Mouse (Mus musculus) embryonic facial prominence, embryonic 14.5 days (tissue): ENCODE data around the gene Arl6. TPM values are rescaled to one million over a fixed set of nuclear protein-coding genes. Genes with fewer than 3 reads are reported as not detected.

Source experiments
- ATAC-seq: fragments of 200-750 bp; cut with Nextera tagmentation; 2 replicates; pipeline ENCODE4 v1.8.0; 2017; ENCODE audit warnings: low read depth, moderate number of reproducible peaks, moderate TSS enrichment
- DNase-seq: peaks from one replicate; pipeline ENCODE4 v3.0.0-alpha.2; 2015; ENCODE audit warnings: low spot score
- H3K27ac ChIP-seq: fragments of 300-500 bp; sonication (generic); replicated peaks from 2 replicates; pipeline ENCODE4 v1.5.1; 2014; ENCODE audit warnings: low read depth, mild to moderate bottlenecking, low read length, moderate library complexity
- H3K27me3 ChIP-seq: fragments of 300-500 bp; sonication (generic); replicated peaks from 2 replicates; pipeline ENCODE4 v1.6.1; 2014; ENCODE audit warnings: low read length; ENCODE audit not compliant: control insufficient read depth, insufficient read depth
- H3K36me3 ChIP-seq: fragments of 300-500 bp; sonication (generic); 2 replicates; pipeline ENCODE4 v1.6.1; 2014; ENCODE audit warnings: low read length, mixed read lengths; ENCODE audit not compliant: control insufficient read depth, insufficient read depth
- H3K4me1 ChIP-seq: fragments of 300-500 bp; sonication (generic); 2 replicates; pipeline ENCODE4 v1.6.1; 2014; ENCODE audit warnings: antibody characterized with exemption, low read length; ENCODE audit not compliant: control insufficient read depth, insufficient read depth
- H3K4me2 ChIP-seq: fragments of 300-500 bp; sonication (generic); 2 replicates; pipeline ENCODE4 v1.6.1; 2014; ENCODE audit warnings: low read depth, mild to moderate bottlenecking, low read length, moderate library complexity, mixed read lengths
- H3K4me3 ChIP-seq: fragments of 300-500 bp; sonication (generic); 2 replicates; pipeline ENCODE4 v1.5.1; 2014; ENCODE audit warnings: low read depth, mild to moderate bottlenecking, low read length
- H3K9ac ChIP-seq: fragments of 300-500 bp; sonication (generic); 2 replicates; pipeline ENCODE4 v1.6.1; 2014; ENCODE audit warnings: low read depth, mild to moderate bottlenecking, low read length, moderate library complexity, mixed read lengths
- H3K9me3 ChIP-seq: fragments of 300-500 bp; sonication (generic); 2 replicates; pipeline ENCODE4 v1.6.1; 2016; ENCODE audit warnings: low read length; ENCODE audit not compliant: control insufficient read depth
- WGBS: fragments of 180-500 bp; shearing (Covaris S2); extraction: QIAGEN DNeasy Blood & Tissue Kit; methylation state at CpG from one replicate; pipeline ENCODE4 v1.1.7; 2014; 5-methylcytosine and 5-hydroxymethylcytosine counted together
- polyA plus RNA-seq: library from polyadenylated mRNA; unstranded; fragments of >200 nt; fragmentation: Nextera tagmentation; extraction: Ambion mirVana; gene quantifications from 2 replicates; pipeline ENCODE4 v1.2.1, GENCODE M21; 2014

Gene Arl6
- polyA plus RNA-seq, 1 experiment from 2014 or later = 30.3 TPM

DNA sequence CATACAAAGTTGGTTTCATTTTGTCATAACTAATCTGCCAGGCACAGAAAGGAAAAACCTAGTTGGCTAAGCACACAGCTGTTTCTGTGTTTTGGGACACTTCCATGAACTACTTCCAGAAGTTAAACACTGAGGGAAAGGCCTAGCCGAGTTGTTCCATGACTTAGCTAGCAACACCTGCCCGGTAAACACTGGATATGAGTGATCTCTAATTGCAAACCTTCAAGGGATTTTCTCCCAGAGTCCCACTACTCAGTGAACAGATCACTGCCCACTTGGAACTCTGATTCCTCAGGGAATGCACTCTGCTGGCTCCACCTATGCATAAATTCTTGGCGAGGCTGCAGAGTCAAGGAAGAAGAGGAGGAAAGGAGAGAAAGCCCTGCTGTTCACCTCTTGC is 44.5 kb downstream of the Arl6 start:
- 44% methylated on average over 3 of the region's 3 CpGs for WGBS
- DNase-seq (peak; percentile 76), ATAC-seq (0 out of 2 replicates have a peak, but pooled peaks have one; percentile 22)
- H3K27ac ChIP-seq = peak overlapping the region; percentile 70
- no peaks in the 10 kb centered on the region for H3K9me3 ChIP-seq
- no peaks in the 10 kb centered on the region for H3K36me3 ChIP-seq
- no peak overlapping the region for H3K9ac ChIP-seq
- no peaks in the 10 kb centered on the region for H3K27me3 ChIP-seq
- H3K4me3 ChIP-seq = no peak overlapping the region
- no peak overlapping the region for H3K4me2 ChIP-seq
- peaks cover 32% of the 10 kb centered on the region for H3K4me1 ChIP-seq

DNA sequence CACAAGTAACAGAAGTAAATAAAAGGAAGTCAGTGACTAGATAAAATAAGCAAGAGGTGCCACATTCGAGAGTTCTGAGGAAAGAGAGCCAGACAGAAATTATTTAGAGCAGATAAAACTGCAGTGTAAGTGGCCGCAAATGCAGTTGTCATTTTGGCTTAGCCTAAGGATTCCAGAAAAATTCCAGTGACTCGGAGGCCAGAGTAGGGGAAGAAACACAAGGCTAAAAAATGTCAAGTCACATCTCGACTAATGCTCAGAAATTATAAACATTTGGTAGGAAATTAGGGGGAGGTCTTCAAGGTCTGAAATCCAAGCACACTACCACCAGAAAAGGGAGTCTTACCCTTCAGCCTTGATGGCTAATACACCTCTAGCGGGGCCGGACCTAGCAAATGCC is 48.4 kb downstream of the Arl6 start:
- DNase-seq = peak; percentile 59
- Histone ChIP-seq H3K27ac (no peak overlapping the region), H3K36me3 (no peaks in the 10 kb centered on the region), H3K4me2 (no peak overlapping the region), H3K9ac (no peak overlapping the region), H3K27me3 (no peaks in the 10 kb centered on the region), H3K9me3 (no peaks in the 10 kb centered on the region), H3K4me1 (peaks cover 19% of the 10 kb centered on the region), H3K4me3 (no peak overlapping the region)
- WGBS = 36% methylated on average over 6 of the region's 6 CpGs
- no peak for ATAC-seq

DNA sequence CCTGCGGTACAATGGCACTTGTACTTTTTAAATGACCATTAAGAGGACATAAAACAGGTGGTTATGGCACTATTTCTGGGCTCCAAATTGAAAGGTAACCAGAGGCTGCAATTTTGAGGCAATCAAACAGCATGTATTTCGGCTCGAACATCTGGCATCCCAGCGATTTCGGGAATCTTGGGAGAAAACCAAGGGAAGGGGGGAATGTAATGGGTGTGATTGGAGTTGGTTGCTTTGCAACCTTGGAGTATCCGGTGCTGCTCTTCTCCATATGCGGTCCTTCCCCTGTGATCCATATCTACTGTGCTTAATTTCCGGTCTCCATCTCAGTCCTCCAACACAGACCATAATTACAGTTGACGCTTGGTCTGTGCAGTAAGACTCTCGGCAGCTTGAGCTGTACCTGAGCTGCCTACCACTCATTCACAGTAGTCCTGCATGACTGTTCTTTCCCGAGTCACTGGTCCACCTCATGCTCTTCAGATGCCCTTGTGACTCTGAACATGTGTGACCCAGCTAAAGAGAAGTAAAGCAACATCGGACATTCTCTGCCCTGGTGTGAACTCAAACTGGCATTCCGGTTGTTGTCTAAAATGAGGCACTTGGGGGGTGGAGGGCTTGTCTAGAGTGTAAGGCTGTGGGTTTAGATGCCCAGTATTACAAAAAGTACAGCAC is 50.7 kb downstream of the Arl6 start:
- Histone ChIP-seq H3K27ac (no peak overlapping the region), H3K9me3 (no peaks in the 10 kb centered on the region), H3K4me2 (no peak overlapping the region), H3K27me3 (no peaks in the 10 kb centered on the region), H3K4me3 (no peak overlapping the region), H3K36me3 (no peaks in the 10 kb centered on the region), H3K4me1 (peaks cover 16% of the 10 kb centered on the region), H3K9ac (no peak overlapping the region)
- no peak for ATAC-seq
- DNase-seq = no peak
- whole genome bisulfite sequencing = 88% methylated on average over 13 of the region's 13 CpGs

DNA sequence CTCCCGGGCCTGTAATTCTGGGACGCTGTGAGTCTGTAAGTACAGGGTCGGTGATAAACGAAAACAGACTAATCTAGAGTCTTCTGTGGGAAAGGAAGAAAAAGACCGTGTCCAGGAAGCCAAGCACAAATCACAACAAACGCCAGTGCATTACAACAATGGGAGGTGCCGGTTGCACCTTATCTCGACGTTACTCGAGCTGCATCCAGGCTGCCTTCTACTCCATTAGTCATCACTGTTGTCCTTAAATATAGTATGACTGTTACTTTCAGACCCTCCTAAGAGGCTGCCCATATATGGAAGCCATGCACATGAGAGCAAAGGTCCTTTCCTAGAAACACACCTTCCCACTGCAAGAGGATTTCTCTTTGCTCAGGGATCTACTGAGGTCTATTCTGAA is 51.4 kb downstream of the Arl6 start:
- H3K4me3 ChIP-seq = no peak overlapping the region
- DNase-seq (no peak), ATAC-seq (no peak)
- H3K9me3 ChIP-seq = no peaks in the 10 kb centered on the region
- no peaks in the 10 kb centered on the region for H3K36me3 ChIP-seq
- 67% methylated on average over 10 of the region's 10 CpGs for WGBS
- no peak overlapping the region for H3K27ac ChIP-seq
- no peak overlapping the region for H3K9ac ChIP-seq
- no peaks in the 10 kb centered on the region for H3K27me3 ChIP-seq
- H3K4me1 ChIP-seq = peaks cover 16% of the 10 kb centered on the region
- no peak overlapping the region for H3K4me2 ChIP-seq

DNA sequence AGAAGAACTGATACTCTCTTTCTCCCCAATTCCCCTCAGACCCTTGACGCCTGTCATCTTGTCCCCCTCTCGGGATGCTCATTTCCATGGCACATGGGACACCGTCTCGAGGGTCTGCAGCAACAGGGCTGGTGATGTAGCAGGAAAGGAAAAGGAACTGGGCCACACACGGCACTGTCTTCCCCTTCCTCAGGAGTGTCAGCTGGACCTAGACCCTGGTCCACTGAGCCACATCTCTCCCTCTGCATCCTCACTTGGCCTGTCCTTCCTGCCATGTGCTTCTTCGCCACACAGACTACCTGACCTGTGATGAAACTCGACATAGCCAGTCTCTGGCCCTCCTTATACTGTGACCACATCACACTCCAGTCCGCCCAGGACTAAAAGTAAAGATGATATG is 52.3 kb downstream of the Arl6 start:
- Histone ChIP-seq H3K4me1 (peaks cover 16% of the 10 kb centered on the region), H3K27ac (no peak overlapping the region), H3K36me3 (no peaks in the 10 kb centered on the region), H3K9me3 (no peaks in the 10 kb centered on the region), H3K4me2 (no peak overlapping the region), H3K27me3 (no peaks in the 10 kb centered on the region), H3K9ac (no peak overlapping the region), H3K4me3 (no peak overlapping the region)
- whole genome bisulfite sequencing = 87% methylated on average over 8 of the region's 8 CpGs
- no peak for ATAC-seq
- DNase-seq = no peak

DNA sequence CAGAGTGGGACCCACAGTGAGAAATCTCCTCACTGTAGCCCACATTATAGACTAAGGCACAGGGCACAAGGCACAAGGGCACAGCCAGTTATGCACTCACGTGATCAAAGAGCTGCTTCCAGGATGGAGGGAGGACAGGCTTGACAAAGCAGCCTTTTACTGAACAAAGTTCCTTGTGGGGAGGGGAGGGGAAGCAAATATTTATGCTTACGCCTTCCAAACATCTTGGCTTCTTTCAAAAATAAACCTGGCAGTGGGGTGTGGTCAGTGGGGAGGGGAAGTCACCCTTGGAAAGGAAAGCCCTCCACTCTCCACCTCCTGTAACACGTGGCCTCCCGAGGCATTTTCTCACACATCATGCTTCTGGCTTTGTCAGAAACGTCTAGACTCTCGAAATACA is 52.9 kb downstream of the Arl6 start:
- no peaks in the 10 kb centered on the region for H3K27me3 ChIP-seq
- H3K36me3 ChIP-seq = no peaks in the 10 kb centered on the region
- 30% methylated on average over 6 of the region's 6 CpGs for whole genome bisulfite sequencing
- no peak overlapping the region for H3K4me2 ChIP-seq
- DNase-seq (no peak), ATAC-seq (peak; percentile 42; the same call in 1 of the 2 replicates)
- H3K27ac ChIP-seq = no peak overlapping the region
- H3K4me1 ChIP-seq = peaks cover 16% of the 10 kb centered on the region
- no peak overlapping the region for H3K9ac ChIP-seq
- no peaks in the 10 kb centered on the region for H3K9me3 ChIP-seq
- no peak overlapping the region for H3K4me3 ChIP-seq

DNA sequence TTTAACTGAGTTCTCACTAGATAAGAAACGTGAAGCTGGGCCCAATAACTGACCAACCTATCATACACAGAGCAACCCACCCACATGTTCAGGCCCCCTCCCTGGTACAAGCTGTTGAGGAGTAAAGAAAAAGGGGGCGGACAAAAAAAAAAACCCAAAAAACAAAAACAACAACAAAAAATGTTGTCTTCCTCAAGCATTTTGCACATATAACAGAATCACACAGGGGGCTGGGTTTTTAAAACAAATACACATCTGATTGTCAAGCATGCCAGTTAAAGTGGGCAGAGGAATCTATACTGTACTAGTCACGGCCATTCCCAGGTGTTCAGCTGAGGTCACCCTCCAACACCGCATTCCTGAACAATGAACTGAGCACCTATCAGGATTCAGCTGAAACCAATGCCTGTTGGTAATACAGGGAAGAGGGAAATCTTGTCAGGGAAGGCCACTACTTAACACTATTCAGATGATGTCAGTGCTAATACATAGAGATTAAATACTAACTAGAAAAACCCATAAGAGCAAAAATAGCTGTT is 53.4 kb downstream of the Arl6 start:
- ATAC-seq (0 out of 2 replicates have a peak, but pooled peaks have one; percentile 5), DNase-seq (no peak)
- Histone ChIP-seq H3K9ac (no peak overlapping the region), H3K4me3 (no peak overlapping the region), H3K9me3 (no peaks in the 10 kb centered on the region), H3K36me3 (no peaks in the 10 kb centered on the region), H3K27me3 (no peaks in the 10 kb centered on the region), H3K4me1 (peaks cover 12% of the 10 kb centered on the region; the same call in 1 of the 2 replicates), H3K4me2 (no peak overlapping the region), H3K27ac (no peak overlapping the region)
- WGBS = 75% methylated on average over 4 of the region's 4 CpGs

DNA sequence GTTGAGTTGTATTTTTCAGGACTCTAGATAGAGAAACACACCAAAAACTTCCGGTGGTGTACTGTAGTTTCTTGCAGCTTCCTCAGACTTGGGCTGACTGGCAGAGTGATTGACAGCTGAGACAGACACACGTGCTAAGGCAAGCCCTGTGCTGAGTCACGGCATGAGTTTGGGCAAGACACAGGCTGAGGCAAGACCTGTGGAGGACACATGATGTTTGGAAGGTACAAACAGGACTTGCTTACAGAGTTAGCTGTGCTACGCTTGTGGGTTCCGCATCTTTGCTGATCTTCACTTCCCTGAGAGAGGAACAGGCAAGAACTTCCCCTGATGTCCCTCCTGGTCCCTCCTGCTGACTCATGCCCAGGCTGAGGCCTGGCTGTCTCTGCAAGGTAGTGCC is 55.7 kb downstream of the Arl6 start:
- Histone ChIP-seq H3K4me1 (peaks cover 8% of the 10 kb centered on the region; the same call in 1 of the 2 replicates), H3K9ac (no peak overlapping the region), H3K4me3 (no peak overlapping the region), H3K27me3 (no peaks in the 10 kb centered on the region), H3K27ac (no peak overlapping the region), H3K36me3 (no peaks in the 10 kb centered on the region), H3K4me2 (no peak overlapping the region), H3K9me3 (no peaks in the 10 kb centered on the region)
- DNase-seq = no peak
- 81% methylated on average over 5 of the region's 5 CpGs for WGBS
- no peak for ATAC-seq

DNA sequence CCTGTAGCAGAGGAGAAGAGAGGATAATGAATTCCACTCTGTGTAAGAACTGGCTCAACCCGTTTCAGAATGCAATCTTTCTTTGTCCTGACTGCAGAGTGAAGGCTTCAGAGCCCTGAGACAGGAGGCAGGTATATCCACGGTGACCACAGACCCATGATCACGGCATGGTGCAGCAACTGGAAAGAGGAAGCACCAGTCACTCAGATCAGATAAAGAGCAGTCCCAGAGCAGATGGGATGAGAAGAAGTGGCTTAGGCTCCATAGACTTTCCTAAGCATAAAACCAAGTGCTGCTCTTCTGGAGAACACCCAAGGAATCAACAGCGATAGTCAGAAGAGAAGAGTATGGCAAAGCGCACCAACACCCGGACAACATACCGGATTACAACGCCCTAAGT is 60.0 kb downstream of the Arl6 start:
- peak; percentile 41 for DNase-seq
- H3K36me3 ChIP-seq = no peaks in the 10 kb centered on the region
- no peaks in the 10 kb centered on the region for H3K27me3 ChIP-seq
- H3K4me2 ChIP-seq = no peak overlapping the region
- peak; percentile 78; the same call in 1 of the 2 replicates for ATAC-seq
- H3K9me3 ChIP-seq = no peaks in the 10 kb centered on the region
- 86% methylated on average over 8 of the region's 8 CpGs for WGBS
- H3K27ac ChIP-seq = no peak overlapping the region
- no peak overlapping the region for H3K4me3 ChIP-seq
- H3K4me1 ChIP-seq = no peaks in the 10 kb centered on the region
- H3K9ac ChIP-seq = no peak overlapping the region
